Mouse (Mus musculus) intestine, postnatal 0 days (tissue): ENCODE results near the gene Edem2. TPM values are rescaled to one million over a fixed set of nuclear protein-coding genes. Genes with fewer than 3 reads are reported as not detected.

Experiments used
- ATAC-seq: fragments of 200-750 bp; cut with Nextera tagmentation; 2 replicates; pipeline ENCODE4 v1.8.0; 2017; ENCODE audit warnings: mild to moderate bottlenecking, moderate TSS enrichment, moderate library complexity
- H3K27ac ChIP-seq: fragments of 300-500 bp; sonication (generic); 2 replicates; pipeline ENCODE4 v1.5.1; 2014; ENCODE audit warnings: mild to moderate bottlenecking, low read depth, low read length, moderate library complexity
- H3K27me3 ChIP-seq: fragments of 300-500 bp; sonication (generic); replicated peaks from 2 replicates; pipeline ENCODE4 v1.6.1; 2014; ENCODE audit warnings: low read length, mixed read lengths; ENCODE audit not compliant: control insufficient read depth, insufficient read depth
- H3K36me3 ChIP-seq: fragments of 300-500 bp; sonication (generic); 2 replicates; pipeline ENCODE4 v1.6.1; 2014; ENCODE audit warnings: mild to moderate bottlenecking, moderate library complexity; ENCODE audit not compliant: control insufficient read depth, insufficient read depth
- H3K4me1 ChIP-seq: fragments of 300-500 bp; sonication (generic); replicated peaks from 2 replicates; pipeline ENCODE4 v1.6.1; 2014; ENCODE audit warnings: antibody characterized with exemption, low read length, mixed read lengths; ENCODE audit not compliant: control insufficient read depth, insufficient read depth
- H3K4me2 ChIP-seq: fragments of 300-500 bp; sonication (generic); replicated peaks from 2 replicates; pipeline ENCODE4 v1.6.1; 2014; ENCODE audit warnings: low read depth, mild to moderate bottlenecking, moderate library complexity
- H3K4me3 ChIP-seq: fragments of 300-500 bp; sonication (generic); 2 replicates; pipeline ENCODE4 v1.5.1; 2014; ENCODE audit warnings: low read depth, low read length
- H3K9ac ChIP-seq: fragments of 300-500 bp; sonication (generic); 2 replicates; pipeline ENCODE4 v1.6.1; 2014; ENCODE audit warnings: mild to moderate bottlenecking, low read depth, low read length
- H3K9me3 ChIP-seq: fragments of 300-500 bp; sonication (generic); 2 replicates; pipeline ENCODE4 v1.6.1; 2016; ENCODE audit warnings: mixed run types; ENCODE audit not compliant: control insufficient read depth
- CTCF ChIP-seq: sonication (generic); IDR thresholded peaks from 2 replicates; pipeline ENCODE4 v1.5.1; 2016; ENCODE audit warnings: low read depth, mild to moderate bottlenecking, control low read depth, antibody characterized with exemption, moderate library complexity
- WGBS: fragments of 180-500 bp; shearing (Covaris S2); extraction: QIAGEN DNeasy Blood & Tissue Kit; methylation state at CpG from one replicate; pipeline ENCODE4 v1.1.7; 2014; 5-methylcytosine and 5-hydroxymethylcytosine counted together
- polyA plus RNA-seq: library from polyadenylated mRNA; unstranded; fragments of >200 nt; fragmentation: Nextera tagmentation; extraction: Ambion mirVana; gene quantifications from 2 replicates; pipeline ENCODE4 v1.2.1, GENCODE M21; 2015

Gene Edem2
- polyA plus RNA-seq: 60.0 and 61.6 TPM in 2 replicates

DNA sequence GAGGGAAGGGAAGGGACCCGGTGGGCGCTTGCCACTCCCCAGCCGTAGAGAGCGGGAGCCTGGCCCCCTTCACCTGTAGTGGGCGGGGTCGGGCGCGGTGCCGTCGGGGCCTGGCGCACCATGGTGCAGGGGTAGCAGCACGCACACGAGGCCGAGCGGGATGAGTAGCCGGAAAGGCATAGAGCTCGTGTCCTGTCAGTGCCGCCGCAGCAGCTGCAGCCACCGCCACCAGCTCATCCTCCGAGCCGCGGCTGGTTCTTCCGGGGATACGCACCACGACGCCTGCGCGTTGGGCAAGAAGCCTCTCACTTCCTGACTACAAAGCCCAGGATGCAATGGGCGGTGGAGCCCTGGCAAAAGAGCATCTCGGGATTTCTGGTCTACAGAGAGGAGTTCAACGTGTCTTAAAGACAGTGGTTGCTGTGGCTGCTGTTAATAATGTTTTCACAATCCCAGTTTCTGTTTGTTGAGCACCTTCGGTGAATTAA, at the start of gene Edem2:
Gene Edem2, minus strand, starts transcription at position 318 of the 488 bp plus-strand sequence.
- peak; percentile 89 for ATAC-seq
- Histone ChIP-seq H3K36me3 (peaks cover 13% of the 10 kb centered on the region; the same call in 1 of the 2 replicates), H3K4me2 (peak within 1 kb of the TSS; percentile 88), H3K9ac (peak within 1 kb of the TSS; percentile 67), H3K9me3 (no peaks in the 10 kb centered on the region), H3K4me1 (0 out of 2 replicates have a peak, but pooled peaks cover 4% of the 10 kb centered on the region), H3K27ac (peak within 1 kb of the TSS; percentile 10; the same call in 1 of the 2 replicates), H3K4me3 (peak within 1 kb of the TSS; percentile 63), H3K27me3 (no peaks in the 10 kb centered on the region)
- TF ChIP-seq CTCF: no peak
- under 1% methylated on average over 33 of the region's 33 CpGs for WGBS

DNA sequence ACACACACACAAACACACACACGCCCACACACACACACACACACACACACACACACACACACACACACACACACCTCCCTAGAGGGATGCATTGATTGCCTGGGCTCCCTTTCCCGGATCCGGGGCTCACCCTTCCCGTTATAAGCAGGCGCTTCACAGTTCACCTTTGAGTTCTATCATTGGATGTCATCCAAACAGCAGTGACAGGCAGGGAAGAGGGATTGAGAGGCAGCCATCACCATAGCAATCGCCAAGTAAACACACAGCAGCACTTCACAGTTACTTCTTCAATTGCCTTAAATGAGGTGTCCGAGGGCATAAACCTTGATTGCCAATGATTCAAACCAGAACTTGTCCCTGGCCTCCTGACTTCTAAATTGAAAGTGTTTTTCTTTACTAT, 49.8 kb upstream of the Edem2 start:
- Histone ChIP-seq H3K4me3 (no peak overlapping the region), H3K9me3 (no peaks in the 10 kb centered on the region), H3K4me1 (no peaks in the 10 kb centered on the region), H3K4me2 (no peak overlapping the region), H3K27ac (no peak overlapping the region), H3K9ac (no peak overlapping the region), H3K27me3 (peaks cover 23% of the 10 kb centered on the region), H3K36me3 (no peaks in the 10 kb centered on the region)
- no peak for ATAC-seq
- no peak for TF ChIP-seq CTCF
- 31% methylated on average over 7 of the region's 7 CpGs for WGBS

DNA sequence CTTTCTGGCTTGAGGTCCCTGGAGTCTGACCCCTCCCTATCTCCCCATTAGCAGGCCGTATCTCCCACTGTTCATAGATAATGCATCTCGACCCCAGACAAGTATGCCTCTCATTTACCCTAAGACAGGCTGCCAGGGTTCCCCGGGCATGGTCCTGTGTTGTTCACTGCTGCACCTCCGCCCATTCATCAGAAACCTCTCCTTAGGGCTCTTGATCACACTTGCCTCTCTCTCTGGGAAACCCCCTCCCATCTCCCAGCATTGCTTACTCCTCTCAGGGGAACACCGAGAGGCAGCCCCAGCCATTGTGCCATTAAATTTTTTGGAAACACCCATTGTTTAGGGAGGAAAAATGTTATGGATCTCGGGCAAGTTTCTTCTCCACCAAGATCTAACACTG, 48.7 kb upstream of the Edem2 start:
- H3K4me3 ChIP-seq: no peak overlapping the region
- WGBS: 71% methylated on average over 6 of the region's 6 CpGs

DNA sequence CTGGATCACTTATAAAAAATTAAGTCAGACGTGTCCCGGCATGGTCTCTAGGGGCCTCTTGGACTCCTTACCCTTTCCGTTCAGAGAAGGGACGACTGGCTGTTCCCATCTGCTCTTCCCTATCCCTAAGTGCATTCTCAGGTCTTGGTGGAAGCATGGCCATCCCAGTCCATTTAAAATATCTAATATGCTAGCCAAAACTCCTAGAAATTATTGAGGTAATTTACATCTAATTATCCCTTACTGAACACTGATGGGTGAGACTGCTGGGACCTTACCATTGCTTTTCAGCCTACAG, 48.4 kb upstream of the Edem2 start:
- 76% methylated on average over 4 of the region's 4 CpGs for WGBS
- H3K4me1 ChIP-seq: no peaks in the 10 kb centered on the region
- H3K9me3 ChIP-seq: no peaks in the 10 kb centered on the region
- no peaks in the 10 kb centered on the region for H3K36me3 ChIP-seq
- H3K27ac ChIP-seq: no peak overlapping the region
- H3K9ac ChIP-seq: no peak overlapping the region
- no peak overlapping the region for H3K4me3 ChIP-seq
- no peak for ATAC-seq
- no peak for TF ChIP-seq CTCF
- no peak overlapping the region for H3K4me2 ChIP-seq
- peaks cover 36% of the 10 kb centered on the region for H3K27me3 ChIP-seq

More for the DNA sequence above, 48.7 kb upstream of the Edem2 start:
- ATAC-seq: no peak
- Histone ChIP-seq H3K36me3 (no peaks in the 10 kb centered on the region), H3K4me2 (no peak overlapping the region), H3K9me3 (no peaks in the 10 kb centered on the region), H3K27me3 (peaks cover 33% of the 10 kb centered on the region), H3K9ac (no peak overlapping the region), H3K4me1 (no peaks in the 10 kb centered on the region), H3K27ac (no peak overlapping the region)
- no peak for TF ChIP-seq CTCF

DNA sequence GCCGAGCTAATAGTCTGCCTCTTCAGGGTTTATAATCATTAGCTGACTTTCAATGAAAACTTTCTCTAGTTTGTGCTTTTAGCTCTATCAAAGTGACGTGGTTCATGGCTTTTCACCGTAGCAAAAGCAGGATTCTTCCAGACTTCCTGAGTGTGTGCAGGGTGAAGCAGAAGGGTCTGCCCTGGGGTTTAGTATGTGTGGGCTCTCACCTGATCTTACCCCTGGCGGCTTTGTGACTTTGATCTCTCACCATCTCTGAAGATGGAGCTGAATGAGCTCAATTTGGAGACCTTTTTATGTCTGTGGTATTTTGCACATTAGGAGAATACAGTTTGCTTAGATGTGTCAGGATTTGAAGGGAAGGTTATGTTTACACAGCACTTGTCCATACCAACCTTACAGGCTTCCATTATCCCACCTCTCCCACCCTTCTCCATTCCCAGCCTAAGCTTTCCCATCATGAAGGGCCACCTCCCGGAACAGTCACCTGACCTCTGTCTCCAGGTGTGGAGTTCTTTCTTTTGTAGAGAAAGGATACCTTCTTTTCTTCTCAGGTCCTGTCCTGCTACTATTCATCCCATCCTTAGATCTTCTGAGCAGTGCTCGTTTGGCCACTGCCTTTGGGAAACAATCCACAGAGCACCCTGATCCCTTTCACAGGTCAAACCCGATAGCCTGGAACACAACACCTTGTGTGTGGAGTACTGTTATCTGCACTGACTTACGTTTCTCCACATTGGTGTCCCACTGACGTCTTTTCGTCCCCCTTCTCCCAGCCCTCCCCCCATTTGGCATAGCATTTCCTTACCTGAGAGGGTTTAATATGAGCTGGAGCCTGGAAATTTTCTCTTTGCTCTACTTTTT, 47.8 kb upstream of the Edem2 start:
- Histone ChIP-seq H3K27me3 (peaks cover 36% of the 10 kb centered on the region), H3K4me3 (no peak overlapping the region), H3K4me2 (no peak overlapping the region), H3K27ac (no peak overlapping the region), H3K9me3 (no peaks in the 10 kb centered on the region), H3K9ac (no peak overlapping the region), H3K4me1 (no peaks in the 10 kb centered on the region), H3K36me3 (no peaks in the 10 kb centered on the region)
- no peak for TF ChIP-seq CTCF
- ATAC-seq: no peak
- 57% methylated on average over 10 of the region's 10 CpGs for WGBS

DNA sequence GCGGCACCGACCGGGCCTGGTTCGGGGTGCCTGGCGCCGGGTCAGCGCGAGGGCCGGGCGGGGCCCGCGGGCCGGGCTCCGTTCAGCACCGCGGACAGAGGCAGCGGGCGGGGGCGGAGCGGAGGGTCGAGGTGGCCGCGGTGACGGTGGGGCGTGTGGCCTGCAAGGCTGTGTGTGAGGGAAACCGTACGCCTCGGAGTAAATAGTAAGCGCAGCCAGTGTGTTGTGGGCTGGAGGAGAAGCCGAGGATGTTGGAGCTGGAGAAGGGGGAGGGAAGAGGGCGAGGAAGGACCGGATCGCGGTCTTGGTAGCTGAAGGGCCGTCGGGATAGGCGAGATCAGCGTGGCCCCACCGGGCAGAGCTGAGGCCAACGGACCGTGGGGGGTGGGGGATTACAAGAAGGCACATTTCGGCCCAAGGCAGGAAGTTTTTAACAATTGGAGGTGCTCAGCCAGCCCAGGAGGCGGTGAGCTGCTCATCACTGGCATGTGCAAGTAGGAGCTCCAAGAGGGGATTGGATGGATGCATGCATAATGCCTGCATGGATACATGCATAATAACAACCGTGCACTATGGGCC, 46.5 kb upstream of the Edem2 start:
- peak overlapping the region; percentile 47 for H3K4me3 ChIP-seq
- WGBS: 1% methylated on average over 43 of the region's 44 CpGs
- H3K27me3 ChIP-seq: peaks cover 36% of the 10 kb centered on the region
- H3K9me3 ChIP-seq: no peaks in the 10 kb centered on the region
- peak; percentile 63 for ATAC-seq
- H3K27ac ChIP-seq: no peak overlapping the region
- H3K4me1 ChIP-seq: no peaks in the 10 kb centered on the region
- no peak for TF ChIP-seq CTCF
- H3K9ac ChIP-seq: peak overlapping the region; percentile 4; the same call in 1 of the 2 replicates
- no peaks in the 10 kb centered on the region for H3K36me3 ChIP-seq
- peak overlapping the region; percentile 96 for H3K4me2 ChIP-seq
